Mouse (Mus musculus) forebrain, embryonic 15.5 days (tissue): ENCODE measurements around the gene Ptprk. TPM values are rescaled to one million over a fixed set of nuclear protein-coding genes. Genes with fewer than 3 reads are reported as not detected.

ENCODE experiments used
- ATAC-seq: fragments of 200-750 bp; cut with Nextera tagmentation; replicated peaks from 2 replicates; pipeline ENCODE4 v1.8.0; 2017; ENCODE audit warnings: mild to moderate bottlenecking, moderate TSS enrichment, moderate library complexity
- H3K27ac ChIP-seq: fragments of 300-500 bp; sonication (generic); replicated peaks from 2 replicates; pipeline ENCODE4 v1.5.1; 2015; ENCODE audit warnings: mild to moderate bottlenecking, inconsistent platforms
- H3K27me3 ChIP-seq: fragments of 300-500 bp; sonication (generic); 2 replicates; pipeline ENCODE4 v1.6.1; 2015; ENCODE audit warnings: inconsistent platforms
- H3K36me3 ChIP-seq: fragments of 300-500 bp; sonication (generic); 2 replicates; pipeline ENCODE4 v1.6.1; 2015; ENCODE audit warnings: mild to moderate bottlenecking, inconsistent platforms
- H3K4me1 ChIP-seq: fragments of 300-500 bp; sonication (generic); 2 replicates; pipeline ENCODE4 v1.6.1; 2015; ENCODE audit warnings: inconsistent platforms
- H3K4me2 ChIP-seq: fragments of 300-500 bp; sonication (generic); replicated peaks from 2 replicates; pipeline ENCODE4 v1.6.1; 2015; ENCODE audit warnings: mild to moderate bottlenecking, inconsistent platforms
- H3K4me3 ChIP-seq: fragments of 300-500 bp; sonication (generic); 2 replicates; pipeline ENCODE4 v1.5.1; 2015; ENCODE audit warnings: mild to moderate bottlenecking, inconsistent platforms
- H3K9ac ChIP-seq: fragments of 300-500 bp; sonication (generic); replicated peaks from 2 replicates; pipeline ENCODE4 v1.6.1; 2015; ENCODE audit warnings: mild to moderate bottlenecking, inconsistent platforms
- H3K9me3 ChIP-seq: fragments of 300-500 bp; sonication (generic); 2 replicates; pipeline ENCODE4 v1.6.1; 2016; ENCODE audit warnings: inconsistent platforms
- WGBS: fragments of 180-500 bp; shearing (Covaris S2); methylation state at CpG from one replicate; pipeline ENCODE4 v1.1.7; 2015; ENCODE audit warnings: mixed read lengths; 5-methylcytosine and 5-hydroxymethylcytosine counted together
- polyA plus RNA-seq: library from polyadenylated mRNA; unstranded; fragments of >200 nt; fragmentation: Nextera tagmentation; extraction: Ambion mirVana; gene quantifications from 2 replicates; pipeline ENCODE4 v1.2.1, GENCODE M21; 2015

The Ptprk gene
- polyA plus RNA-seq, 1 experiment from 2014 or later = 37.4 TPM

- 44% methylated on average over 3 of the region's 3 CpGs for WGBS
- H3K9me3 ChIP-seq = no peaks in the 10 kb centered on the region
- H3K9ac ChIP-seq = no peak overlapping the region
- H3K36me3 ChIP-seq = no peaks in the 10 kb centered on the region
- no peaks in the 10 kb centered on the region for H3K27me3 ChIP-seq
- no peak overlapping the region for H3K27ac ChIP-seq
- ATAC-seq = peak; percentile 51; the same call in 1 of the 2 replicates
- H3K4me1 ChIP-seq = peaks cover 4% of the 10 kb centered on the region; the same call in 1 of the 2 replicates
- H3K4me2 ChIP-seq = no peak overlapping the region
- H3K4me3 ChIP-seq = no peak overlapping the region
Measured at GRCm38 (mm10) chr10:28485574-28485973, 411.0 kb downstream of the Ptprk start.

- 59% methylated on average over 1 of the region's 1 CpGs for WGBS
- no peak overlapping the region for H3K4me2 ChIP-seq
- no peaks in the 10 kb centered on the region for H3K36me3 ChIP-seq
- no peak overlapping the region for H3K4me3 ChIP-seq
- no peak overlapping the region for H3K9ac ChIP-seq
- H3K4me1 ChIP-seq = peaks cover 18% of the 10 kb centered on the region
- no peaks in the 10 kb centered on the region for H3K27me3 ChIP-seq
- no peak for ATAC-seq
- no peaks in the 10 kb centered on the region for H3K9me3 ChIP-seq
- H3K27ac ChIP-seq = no peak overlapping the region
Measured at GRCm38 (mm10) chr10:28491006-28491405, 416.4 kb downstream of the Ptprk start.

DNA sequence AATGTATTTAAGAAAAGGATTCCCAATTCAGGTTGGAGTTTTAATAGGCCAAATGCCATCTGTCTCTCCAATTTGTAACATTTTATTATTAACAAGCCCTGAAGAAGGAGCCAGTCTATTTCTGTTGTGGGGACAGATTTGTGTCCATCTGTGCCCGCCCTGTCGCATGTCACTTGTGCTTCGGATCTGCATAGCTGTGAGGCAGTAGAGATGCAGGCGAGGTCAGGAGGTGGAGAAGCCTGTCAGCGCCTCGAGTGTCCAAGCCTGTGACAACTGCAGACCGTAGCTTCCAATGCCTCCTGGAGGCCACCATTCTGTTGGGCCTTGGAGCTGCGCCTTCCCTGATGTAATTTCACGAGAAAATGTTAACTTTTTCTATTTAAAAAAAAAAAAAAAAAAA, 417.6 kb downstream of the Ptprk start:
- Histone ChIP-seq H3K9ac (no peak overlapping the region), H3K4me3 (no peak overlapping the region), H3K36me3 (no peaks in the 10 kb centered on the region), H3K4me1 (peaks cover 18% of the 10 kb centered on the region), H3K27ac (0 out of 2 replicates have a peak overlapping the region, but pooled peaks have one; percentile 50), H3K9me3 (no peaks in the 10 kb centered on the region), H3K4me2 (no peak overlapping the region), H3K27me3 (no peaks in the 10 kb centered on the region)
- no peak for ATAC-seq
- WGBS = 48% methylated on average over 9 of the region's 9 CpGs

GRCm38 (mm10) chr10:28492870-28493269, 418.2 kb downstream of the Ptprk start:
- H3K4me2 ChIP-seq = peak overlapping the region; percentile 40
- H3K36me3 ChIP-seq = no peaks in the 10 kb centered on the region
- H3K27me3 ChIP-seq = no peaks in the 10 kb centered on the region
- ATAC-seq = peak; percentile 33
- 15% methylated on average over 14 of the region's 14 CpGs for WGBS
- peak overlapping the region; percentile 78 for H3K27ac ChIP-seq
- peak overlapping the region; percentile 12 for H3K4me3 ChIP-seq
- peak overlapping the region; percentile 26; the same call in 1 of the 2 replicates for H3K9ac ChIP-seq
- no peaks in the 10 kb centered on the region for H3K9me3 ChIP-seq
- H3K4me1 ChIP-seq = peaks cover 18% of the 10 kb centered on the region

GRCm38 (mm10) chr10:28493271-28493861, 418.7 kb downstream of the Ptprk start:
- peak overlapping the region; percentile 26; the same call in 1 of the 2 replicates for H3K9ac ChIP-seq
- ATAC-seq = peak; percentile 96
- 2% methylated on average over 7 of the region's 7 CpGs for WGBS

DNA sequence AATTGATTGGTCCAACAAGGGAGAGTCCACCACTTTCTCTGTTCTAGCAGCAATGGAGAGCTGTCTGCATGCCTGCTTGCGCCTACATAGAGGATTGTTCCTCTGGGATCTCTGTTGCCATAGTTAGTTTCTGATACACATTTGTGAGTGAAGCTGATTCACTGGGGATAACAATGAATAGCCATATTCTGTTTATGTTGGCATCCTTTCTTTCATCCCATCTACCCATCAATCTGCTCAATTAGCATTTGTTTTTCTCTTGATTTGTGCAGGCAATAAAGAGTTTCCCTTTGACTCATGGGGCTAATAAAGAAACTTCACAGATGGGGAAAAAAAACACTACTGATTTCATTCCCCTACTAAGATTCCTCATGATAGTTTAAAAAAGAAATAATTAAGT, 423.2 kb downstream of the Ptprk start:
- 76% methylated on average over 1 of the region's 1 CpGs for WGBS

More at GRCm38 (mm10) chr10:28493271-28493861, 418.7 kb downstream of the Ptprk start:
- H3K27ac ChIP-seq = peak overlapping the region; percentile 78
- no peaks in the 10 kb centered on the region for H3K36me3 ChIP-seq
- H3K4me3 ChIP-seq = peak overlapping the region; percentile 12
- peak overlapping the region; percentile 40 for H3K4me2 ChIP-seq
- no peaks in the 10 kb centered on the region for H3K27me3 ChIP-seq
- H3K9me3 ChIP-seq = no peaks in the 10 kb centered on the region
- peaks cover 18% of the 10 kb centered on the region for H3K4me1 ChIP-seq

GRCm38 (mm10) chr10:28498504-28498903, 423.9 kb downstream of the Ptprk start:
- H3K4me3 ChIP-seq = no peak overlapping the region
- H3K27ac ChIP-seq = no peak overlapping the region
- H3K9me3 ChIP-seq = no peaks in the 10 kb centered on the region
- peaks cover 8% of the 10 kb centered on the region for H3K4me1 ChIP-seq
- no peaks in the 10 kb centered on the region for H3K27me3 ChIP-seq
- no peak overlapping the region for H3K9ac ChIP-seq
- H3K36me3 ChIP-seq = no peaks in the 10 kb centered on the region
- WGBS = 85% methylated on average over 3 of the region's 3 CpGs
- no peak overlapping the region for H3K4me2 ChIP-seq
- no peak for ATAC-seq

More for the DNA sequence above, 423.2 kb downstream of the Ptprk start:
- Histone ChIP-seq H3K4me3 (no peak overlapping the region), H3K9ac (no peak overlapping the region), H3K27ac (no peak overlapping the region), H3K36me3 (no peaks in the 10 kb centered on the region), H3K4me2 (no peak overlapping the region), H3K4me1 (peaks cover 15% of the 10 kb centered on the region), H3K9me3 (no peaks in the 10 kb centered on the region), H3K27me3 (no peaks in the 10 kb centered on the region)
- no peak for ATAC-seq

- Histone ChIP-seq H3K4me1 (no peaks in the 10 kb centered on the region), H3K36me3 (no peaks in the 10 kb centered on the region), H3K27ac (no peak overlapping the region), H3K9ac (no peak overlapping the region), H3K4me2 (no peak overlapping the region), H3K9me3 (no peaks in the 10 kb centered on the region), H3K27me3 (no peaks in the 10 kb centered on the region), H3K4me3 (no peak overlapping the region)
- 87% methylated on average over 2 of the region's 2 CpGs for WGBS
- ATAC-seq = no peak
Measured at GRCm38 (mm10) chr10:28513601-28514000, 439.0 kb downstream of the Ptprk start.

- Histone ChIP-seq H3K4me2 (no peak overlapping the region), H3K4me1 (no peaks in the 10 kb centered on the region), H3K9me3 (no peaks in the 10 kb centered on the region), H3K36me3 (no peaks in the 10 kb centered on the region), H3K4me3 (no peak overlapping the region), H3K27me3 (no peaks in the 10 kb centered on the region), H3K9ac (no peak overlapping the region), H3K27ac (no peak overlapping the region)
- no peak for ATAC-seq
- 94% methylated on average over 5 of the region's 5 CpGs for WGBS
Measured at GRCm38 (mm10) chr10:28516147-28516546, 441.5 kb downstream of the Ptprk start.

- no peak overlapping the region for H3K9ac ChIP-seq
- 92% methylated on average over 3 of the region's 3 CpGs for WGBS
- no peaks in the 10 kb centered on the region for H3K27me3 ChIP-seq
- no peak overlapping the region for H3K4me2 ChIP-seq
- no peak overlapping the region for H3K4me3 ChIP-seq
- no peak for ATAC-seq
- H3K9me3 ChIP-seq = no peaks in the 10 kb centered on the region
- H3K36me3 ChIP-seq = no peaks in the 10 kb centered on the region
- no peak overlapping the region for H3K27ac ChIP-seq
- no peaks in the 10 kb centered on the region for H3K4me1 ChIP-seq
Measured at GRCm38 (mm10) chr10:28518297-28518696, 443.7 kb downstream of the Ptprk start.

GRCm38 (mm10) chr10:28519861-28520260, 445.2 kb downstream of the Ptprk start:
- no peak overlapping the region for H3K27ac ChIP-seq

GRCm38 (mm10) chr10:28523992-28524735, 449.5 kb downstream of the Ptprk start:
- H3K27me3 ChIP-seq = no peaks in the 10 kb centered on the region
- H3K36me3 ChIP-seq = no peaks in the 10 kb centered on the region
- no peaks in the 10 kb centered on the region for H3K4me1 ChIP-seq
- 71% methylated on average over 14 of the region's 14 CpGs for WGBS
- H3K9me3 ChIP-seq = no peaks in the 10 kb centered on the region
- no peak overlapping the region for H3K4me3 ChIP-seq
- H3K9ac ChIP-seq = no peak overlapping the region
- no peak overlapping the region for H3K4me2 ChIP-seq
- H3K27ac ChIP-seq = no peak overlapping the region
- 0 out of 2 replicates have a peak, but pooled peaks have one; percentile 38 for ATAC-seq

More at GRCm38 (mm10) chr10:28519861-28520260, 445.2 kb downstream of the Ptprk start:
- Histone ChIP-seq H3K4me1 (no peaks in the 10 kb centered on the region), H3K9me3 (no peaks in the 10 kb centered on the region), H3K4me2 (no peak overlapping the region), H3K9ac (no peak overlapping the region), H3K4me3 (no peak overlapping the region), H3K27me3 (no peaks in the 10 kb centered on the region), H3K36me3 (no peaks in the 10 kb centered on the region)
- WGBS = 60% methylated on average over 1 of the region's 1 CpGs
- ATAC-seq = no peak
